Mouse (Mus musculus) liver, postnatal 0 days (tissue): ENCODE measurements around the gene Tmem246.

ENCODE experiments used
- CTCF ChIP-seq: sonication (generic); IDR thresholded peaks from 2 replicates; pipeline ENCODE4 v1.5.1; 2016; ENCODE audit warnings: antibody characterized with exemption, low read depth
- EP300 ChIP-seq: IDR thresholded peaks from 2 replicates; pipeline ENCODE4 v1.6.1; 2016; ENCODE audit warnings: antibody characterized with exemption, low read depth, mild to moderate bottlenecking

- TF ChIP-seq EP300: no peak
- TF ChIP-seq CTCF: no peak
These were observed 58.0 kb downstream of the Tmem246 start for GRCm38 (mm10) chr4:49539665-49540064.
